Mouse (Mus musculus) embryonic facial prominence, embryonic 11.5 days (tissue): Measurements from ENCODE around the gene Sgo2a. TPM values are rescaled to one million over a fixed set of nuclear protein-coding genes. Genes with fewer than 3 reads are reported as not detected.
A peak's percentile ranks its signal among the peaks of the same experiment; 100 is the strongest.

Experiments used
- ATAC-seq: fragments of 200-750 bp; cut with Nextera tagmentation; replicated peaks from 2 replicates; pipeline ENCODE4 v1.8.0; 2017; ENCODE audit warnings: low read depth; ENCODE audit not compliant: insufficient number of reproducible peaks, low FRiP score, low TSS enrichment
- DNase-seq: peaks from one replicate; pipeline ENCODE4 v3.0.0-alpha.2; 2015; ENCODE audit warnings: low spot score
- H3K27ac ChIP-seq: fragments of 300-500 bp; sonication (generic); replicated peaks from 2 replicates; pipeline ENCODE4 v1.5.1; 2014; ENCODE audit warnings: mild to moderate bottlenecking, low read depth, low read length, control low read depth
- H3K27me3 ChIP-seq: fragments of 300-500 bp; sonication (generic); 2 replicates; pipeline ENCODE4 v1.6.1; 2014; ENCODE audit warnings: mild to moderate bottlenecking, low read length, moderate library complexity, mixed read lengths; ENCODE audit not compliant: control insufficient read depth, insufficient read depth
- H3K36me3 ChIP-seq: fragments of 300-500 bp; sonication (generic); replicated peaks from 2 replicates; pipeline ENCODE4 v1.6.1; 2014; ENCODE audit warnings: low read depth, mild to moderate bottlenecking, low read length, moderate library complexity, mixed read lengths; ENCODE audit not compliant: control insufficient read depth, insufficient read depth
- H3K4me1 ChIP-seq: fragments of 300-500 bp; sonication (generic); 2 replicates; pipeline ENCODE4 v1.6.1; 2014; ENCODE audit warnings: low read length, mixed read lengths; ENCODE audit not compliant: control insufficient read depth, insufficient read depth
- H3K4me2 ChIP-seq: fragments of 300-500 bp; sonication (generic); 2 replicates; pipeline ENCODE4 v1.6.1; 2014; ENCODE audit warnings: low read depth, mild to moderate bottlenecking, control low read depth, low read length, moderate library complexity
- H3K4me3 ChIP-seq: fragments of 300-500 bp; sonication (generic); 2 replicates; pipeline ENCODE4 v1.5.1; 2014; ENCODE audit warnings: low read depth, low read length, control low read depth
- H3K9ac ChIP-seq: fragments of 300-500 bp; sonication (generic); replicated peaks from 2 replicates; pipeline ENCODE4 v1.6.1; 2014; ENCODE audit warnings: mild to moderate bottlenecking, control low read depth, low read length
- H3K9me3 ChIP-seq: fragments of 300-500 bp; sonication (generic); replicated peaks from 2 replicates; pipeline ENCODE4 v1.6.1; 2016; ENCODE audit warnings: mild to moderate bottlenecking, low read length, inconsistent platforms, mixed read lengths; ENCODE audit not compliant: control insufficient read depth
- WGBS: fragments of 180-500 bp; shearing (Covaris S2); extraction: QIAGEN DNeasy Blood & Tissue Kit; methylation state at CpG from one replicate; pipeline ENCODE4 v1.1.7; 2014; 5-methylcytosine and 5-hydroxymethylcytosine counted together
- polyA plus RNA-seq: library from polyadenylated mRNA; unstranded; fragments of >200 nt; fragmentation: Nextera tagmentation; extraction: Ambion mirVana; gene quantifications from 2 replicates; pipeline ENCODE4 v1.2.1, GENCODE M21; 2014

Sgo2a gene
- polyA plus RNA-seq = 29.1 and 35.7 TPM in 2 replicates

DNA sequence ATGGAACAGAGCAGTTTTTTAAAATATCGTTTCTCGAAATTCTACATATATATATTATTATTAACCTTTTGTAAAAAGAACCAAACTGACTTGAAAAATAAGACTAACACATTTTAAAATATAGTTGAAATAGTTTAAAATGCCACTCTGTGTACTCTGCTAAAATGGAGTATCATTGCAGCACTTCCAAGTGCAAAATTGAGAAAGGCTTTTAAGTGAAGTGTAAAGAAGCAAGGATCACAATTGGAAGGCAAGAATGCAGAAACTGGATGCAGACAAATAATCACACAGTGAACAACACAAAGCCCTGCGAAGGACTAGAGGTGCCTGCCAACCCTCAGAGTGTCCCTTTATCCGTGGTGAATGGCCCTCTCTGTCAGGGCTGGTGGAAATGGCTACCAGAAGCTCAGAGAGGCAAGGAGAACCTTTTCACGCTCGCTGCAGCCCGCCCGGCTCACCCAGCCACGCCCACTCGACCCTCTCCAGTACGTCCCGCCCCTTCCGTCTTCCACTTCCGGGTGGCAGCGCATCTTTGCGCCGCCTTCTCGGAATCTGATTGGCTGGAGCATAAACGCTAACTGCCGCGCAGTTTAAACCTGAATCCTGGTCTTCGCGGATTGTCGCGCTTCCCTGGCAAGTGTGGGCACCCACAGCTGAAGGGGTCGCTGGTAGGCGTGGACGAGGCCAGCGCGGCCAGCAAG is at the start of gene Sgo2a:
Gene Sgo2a, plus strand, starts transcription at position 540 of the 701 bp plus-strand sequence.
- H3K9me3 ChIP-seq = no peaks in the 10 kb centered on the region
- H3K9ac ChIP-seq = peak within 1 kb of the TSS; percentile 79
- H3K27ac ChIP-seq = peak within 1 kb of the TSS; percentile 83
- WGBS = 7% methylated on average over 30 of the region's 30 CpGs
- peak within 1 kb of the TSS; percentile 72 for H3K4me2 ChIP-seq
- H3K36me3 ChIP-seq = no peaks in the 10 kb centered on the region
- no peaks in the 10 kb centered on the region for H3K27me3 ChIP-seq
- H3K4me3 ChIP-seq = peak within 1 kb of the TSS; percentile 77
- H3K4me1 ChIP-seq = no peaks in the 10 kb centered on the region
- DNase-seq (peak; percentile 98), ATAC-seq (peak; percentile 95)

DNA sequence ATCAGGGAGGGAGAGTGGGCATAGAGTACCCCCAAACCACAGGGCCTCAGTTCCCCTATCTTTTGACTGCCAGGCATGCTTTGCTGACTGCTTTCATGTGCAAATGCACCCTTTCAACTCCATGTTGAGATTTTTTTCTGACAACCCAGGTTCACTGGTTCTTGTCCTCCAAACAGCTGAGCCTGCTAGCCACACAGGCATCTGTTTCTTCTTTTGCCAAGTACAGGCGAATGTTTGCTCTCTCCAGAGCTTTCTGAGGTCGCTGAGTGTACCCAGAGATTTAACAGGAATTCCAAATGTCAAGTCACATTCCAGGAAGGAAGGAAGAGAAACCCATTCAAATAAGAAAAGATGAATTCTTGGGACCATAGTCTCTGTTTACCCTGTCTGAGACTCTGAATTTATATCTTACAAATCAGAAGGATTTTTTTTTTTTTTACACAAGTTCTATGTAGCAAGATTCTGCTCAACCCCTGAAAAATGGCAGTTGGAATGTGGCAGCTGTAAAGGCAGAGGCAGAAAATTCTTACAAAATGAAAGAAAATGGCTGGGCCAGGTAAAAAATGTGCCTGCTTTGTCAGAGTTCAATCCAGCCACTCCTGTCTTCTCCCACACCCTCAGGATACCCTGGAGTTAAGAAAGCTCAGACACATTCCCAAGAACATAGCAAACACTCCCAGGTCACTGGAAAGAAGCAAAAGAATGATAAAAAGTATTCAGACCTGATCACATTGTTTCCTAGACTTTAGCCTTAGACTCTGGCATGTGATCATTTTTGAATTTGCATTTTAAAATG is 48.0 kb upstream of the Sgo2a start:
- Histone ChIP-seq H3K4me1 (no peaks in the 10 kb centered on the region), H3K9me3 (no peaks in the 10 kb centered on the region), H3K27ac (no peak overlapping the region), H3K27me3 (no peaks in the 10 kb centered on the region), H3K4me3 (no peak overlapping the region), H3K9ac (no peak overlapping the region), H3K36me3 (no peaks in the 10 kb centered on the region), H3K4me2 (no peak overlapping the region)
- ATAC-seq (no peak), DNase-seq (peak; percentile 36)
- 19% methylated on average over 2 of the region's 2 CpGs for WGBS

DNA sequence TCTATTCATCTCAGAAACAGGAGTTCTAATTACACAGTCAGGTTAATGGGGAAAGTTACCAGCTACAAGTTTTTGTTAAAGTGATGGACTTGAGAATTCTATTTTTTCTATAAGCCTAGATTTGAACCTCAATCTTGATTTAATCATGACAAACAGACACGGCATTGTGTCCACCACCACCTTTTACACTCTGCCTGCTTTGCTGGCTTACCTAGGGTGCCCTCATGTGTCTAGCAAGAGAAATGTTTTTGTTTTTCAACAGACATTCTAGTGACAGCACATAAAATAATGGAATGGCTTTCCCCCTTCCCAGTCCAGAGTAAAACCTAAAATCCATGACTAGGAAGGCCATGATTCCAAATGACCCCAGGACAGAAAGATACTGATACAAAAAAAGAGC is 46.6 kb upstream of the Sgo2a start:
- Histone ChIP-seq H3K4me3 (no peak overlapping the region), H3K9me3 (no peaks in the 10 kb centered on the region), H3K4me1 (no peaks in the 10 kb centered on the region), H3K36me3 (no peaks in the 10 kb centered on the region), H3K4me2 (no peak overlapping the region), H3K9ac (no peak overlapping the region), H3K27me3 (no peaks in the 10 kb centered on the region), H3K27ac (no peak overlapping the region)
- WGBS = 3% methylated on average over 1 of the region's 1 CpGs
- ATAC-seq = no peak
- DNase-seq = peak; percentile 52

DNA sequence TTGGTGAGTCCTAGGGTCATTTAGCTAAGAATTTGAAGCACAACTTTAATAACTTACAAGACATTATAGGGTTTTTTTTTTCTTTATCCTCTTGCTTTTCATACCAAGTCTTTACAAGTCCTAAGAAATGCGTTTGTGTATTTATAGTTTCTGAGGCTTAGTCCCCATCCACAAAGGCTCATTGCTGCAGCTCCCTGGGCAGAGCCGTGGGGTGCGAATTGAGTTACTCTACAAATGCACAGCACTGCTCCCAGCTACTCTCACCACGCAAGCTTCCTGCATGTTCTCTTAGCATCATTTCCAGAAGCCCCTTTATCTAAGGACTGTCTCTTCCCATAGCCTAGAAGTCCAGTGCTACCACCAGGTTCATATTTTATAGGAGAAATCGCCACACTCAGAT is 46.1 kb upstream of the Sgo2a start:
- H3K9ac ChIP-seq = no peak overlapping the region
- no peaks in the 10 kb centered on the region for H3K4me1 ChIP-seq
- WGBS = 72% methylated on average over 5 of the region's 5 CpGs
- ATAC-seq = no peak
- H3K36me3 ChIP-seq = no peaks in the 10 kb centered on the region
- no peak for DNase-seq
- H3K9me3 ChIP-seq = no peaks in the 10 kb centered on the region
- no peaks in the 10 kb centered on the region for H3K27me3 ChIP-seq
- no peak overlapping the region for H3K4me3 ChIP-seq
- no peak overlapping the region for H3K27ac ChIP-seq
- no peak overlapping the region for H3K4me2 ChIP-seq

DNA sequence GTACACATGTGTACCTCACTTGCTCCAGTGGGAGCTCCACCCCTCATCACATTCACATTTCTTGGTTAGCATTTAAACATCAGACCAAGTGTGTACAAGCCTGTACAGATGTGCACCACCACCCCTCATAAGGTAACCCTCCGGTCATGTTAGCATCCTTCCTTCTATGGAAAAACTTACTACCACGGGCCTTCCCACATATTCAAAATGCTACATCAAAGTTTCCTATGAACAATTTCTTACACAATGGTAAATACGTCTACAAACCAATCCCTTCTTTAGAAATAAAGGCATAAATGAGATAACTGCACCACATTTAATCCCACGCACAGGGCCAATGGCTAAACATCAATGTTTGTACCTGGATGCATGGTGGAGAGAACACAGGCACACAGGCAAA is 43.3 kb upstream of the Sgo2a start:
- ATAC-seq (no peak), DNase-seq (no peak)
- Histone ChIP-seq H3K4me1 (no peaks in the 10 kb centered on the region), H3K9ac (no peak overlapping the region), H3K27ac (no peak overlapping the region), H3K4me2 (no peak overlapping the region), H3K27me3 (no peaks in the 10 kb centered on the region), H3K4me3 (no peak overlapping the region), H3K9me3 (no peaks in the 10 kb centered on the region), H3K36me3 (no peaks in the 10 kb centered on the region)
- 91% methylated on average over 4 of the region's 4 CpGs for WGBS

DNA sequence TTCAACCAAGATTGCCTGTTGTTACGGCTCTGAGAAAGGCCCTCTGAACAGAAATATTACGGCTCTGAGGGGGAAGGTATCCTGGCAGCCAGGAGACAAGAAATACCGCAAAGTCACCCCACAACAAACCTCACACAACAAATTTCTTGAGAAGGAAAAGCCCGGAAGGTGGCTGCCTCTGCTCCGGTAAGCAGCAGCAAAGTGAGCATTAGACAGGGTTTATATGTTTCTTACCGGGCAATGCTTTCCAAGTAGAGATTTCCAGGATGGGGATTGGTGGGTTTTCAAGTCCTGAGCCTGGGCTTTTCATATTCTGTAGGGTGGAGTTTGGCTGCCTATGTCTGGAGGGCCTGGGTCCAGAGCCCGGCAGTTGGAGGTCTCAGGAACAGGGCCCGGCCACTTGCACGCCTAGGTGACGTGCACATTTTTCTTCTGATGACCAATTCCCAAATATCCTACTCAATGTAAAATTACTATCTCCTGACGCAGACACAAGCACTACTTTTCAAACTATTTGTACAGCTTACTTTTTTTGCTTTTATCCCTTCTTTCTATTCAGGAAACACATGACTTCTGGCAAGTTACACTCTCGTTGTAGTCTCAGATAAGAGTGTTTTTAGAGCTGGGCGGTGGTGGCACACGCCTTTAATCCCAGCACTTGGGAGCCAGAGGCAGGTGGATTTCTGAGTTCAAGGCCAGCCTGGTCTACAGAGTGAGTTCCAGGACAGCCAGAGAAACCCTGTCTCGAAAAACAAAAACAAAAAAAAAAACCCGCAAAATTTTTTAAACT is 42.0 kb upstream of the Sgo2a start:
- H3K27me3 ChIP-seq = no peaks in the 10 kb centered on the region
- no peaks in the 10 kb centered on the region for H3K4me1 ChIP-seq
- ATAC-seq = no peak
- no peak overlapping the region for H3K27ac ChIP-seq
- DNase-seq = no peak
- no peak overlapping the region for H3K4me2 ChIP-seq
- no peaks in the 10 kb centered on the region for H3K9me3 ChIP-seq
- 92% methylated on average over 16 of the region's 16 CpGs for whole genome bisulfite sequencing
- no peak overlapping the region for H3K9ac ChIP-seq
- no peaks in the 10 kb centered on the region for H3K36me3 ChIP-seq
- H3K4me3 ChIP-seq = no peak overlapping the region

DNA sequence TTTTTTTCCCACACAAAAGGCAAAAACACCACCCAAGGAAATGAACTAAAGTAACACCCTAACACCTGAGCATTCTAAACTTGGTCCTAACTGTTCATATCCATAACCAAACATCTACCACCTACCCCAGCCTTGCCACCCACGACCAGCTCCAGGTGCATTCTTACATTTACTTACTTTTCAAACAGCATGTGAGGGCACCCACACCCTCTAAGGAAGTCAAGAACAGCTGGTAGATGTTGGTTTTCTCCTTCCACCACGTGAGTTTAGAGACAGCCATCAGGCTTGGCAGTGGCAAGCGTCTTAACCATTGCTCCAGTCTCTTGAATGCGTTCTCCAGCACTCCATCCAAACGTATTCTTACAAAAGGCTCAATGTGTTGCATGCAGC is 41.4 kb upstream of the Sgo2a start:
- Histone ChIP-seq H3K4me2 (no peak overlapping the region), H3K9me3 (no peaks in the 10 kb centered on the region), H3K4me3 (no peak overlapping the region), H3K9ac (no peak overlapping the region), H3K27me3 (no peaks in the 10 kb centered on the region), H3K27ac (no peak overlapping the region), H3K4me1 (no peaks in the 10 kb centered on the region), H3K36me3 (no peaks in the 10 kb centered on the region)
- ATAC-seq = no peak
- WGBS = 88% methylated on average over 5 of the region's 5 CpGs
- no peak for DNase-seq
